In the genomic region with DNA sequence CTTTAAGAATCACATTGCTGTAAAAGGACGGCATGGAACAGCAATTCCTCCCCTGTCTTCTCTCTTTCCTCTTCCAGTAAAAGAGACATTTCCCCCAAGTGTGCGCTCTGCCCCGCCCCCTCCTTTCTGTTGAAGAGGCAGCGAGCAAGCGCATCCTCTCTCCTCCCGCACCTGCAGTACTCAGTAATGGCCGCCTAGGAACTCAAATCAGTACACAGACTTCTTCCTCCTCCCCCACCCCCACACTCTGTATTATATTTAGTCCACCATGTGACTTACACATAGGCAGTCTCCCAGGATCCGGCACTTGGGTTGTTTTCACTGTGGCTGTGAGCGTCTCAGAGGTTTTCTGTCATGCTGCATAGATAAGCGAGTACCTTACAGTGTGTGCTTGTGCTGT, we compare ENCODE assay signal across 8 mouse cellular contexts. TPM values are rescaled to one million over a fixed set of nuclear protein-coding genes. Genes with fewer than 3 reads are reported as not detected.
DNase-seq lines count a peak whose midpoint lies in the region; ATAC-seq lines count a peak whose summit lies in the region.

No protein-coding gene starts in this region.

- peaks cover 14% of the 10 kb centered on the region for H3K27me3 ChIP-seq in limb, embryonic 12.5 days
- H3K27me3 ChIP-seq in limb, embryonic 10.5 days (ENCODE audit: low read depth, poor library complexity, severe bottlenecking) = peaks cover 21% of the 10 kb centered on the region
- H3K27me3 ChIP-seq in liver, embryonic 12.5 days (replicated peaks) = peaks cover 46% of the 10 kb centered on the region

- no peaks in the 10 kb centered on the region for H3K9me3 ChIP-seq in limb, embryonic 12.5 days
- no peaks in the 10 kb centered on the region for H3K9me3 ChIP-seq in limb, embryonic 10.5 days (replicated peaks)
- no peaks in the 10 kb centered on the region for H3K9me3 ChIP-seq in liver, embryonic 12.5 days (replicated peaks)

- 0 out of 2 replicates have a peak overlapping the region, but pooled peaks have one; percentile 21 for H3K4me2 ChIP-seq in limb, embryonic 12.5 days
- H3K4me2 ChIP-seq in liver, embryonic 12.5 days = peak overlapping the region; percentile 27; the same call in 1 of the 2 replicates

- H3K9ac ChIP-seq in limb, embryonic 12.5 days (replicated peaks) = no peak overlapping the region
- no peak overlapping the region for H3K9ac ChIP-seq in liver, embryonic 12.5 days

- no peak overlapping the region for H3K4me3 ChIP-seq in limb, embryonic 12.5 days (replicated peaks)
- H3K4me3 ChIP-seq in limb, embryonic 10.5 days = no peak overlapping the region
- H3K4me3 ChIP-seq in liver, embryonic 12.5 days = no peak overlapping the region

- no peak for DNase-seq in limb, embryonic 10.5 days (ENCODE audit: low spot score)
- peak; percentile 65 to 67 for DNase-seq in cerebellum, adult 18-20 months
- peak; percentile 35 for DNase-seq in gastrocnemius, postnatal 10 days
- peak; percentile 60 to 65 for DNase-seq in spleen, postnatal 36 days (ENCODE audit: low spot score in 2 of 2)

- ATAC-seq in limb, embryonic 12.5 days (ENCODE audit: insufficient number of reproducible peaks, insufficient read depth, low FRiP score, low TSS enrichment, low read depth) = no peak
- ATAC-seq in inflammation-experienced regulatory T-cells, adult 6 months = peak; percentile 71
- no peak for ATAC-seq in liver, embryonic 12.5 days
- ATAC-seq in monocyte, adult 5-6 weeks (replicated peaks; ENCODE audit: insufficient number of reproducible peaks, low FRiP score, low TSS enrichment, poor library complexity, severe bottlenecking) = no peak

- H3K36me3 ChIP-seq in limb, embryonic 12.5 days = no peaks in the 10 kb centered on the region
- H3K36me3 ChIP-seq in limb, embryonic 10.5 days = no peaks in the 10 kb centered on the region
- H3K36me3 ChIP-seq in liver, embryonic 12.5 days = no peaks in the 10 kb centered on the region

- no peak overlapping the region for H3K27ac ChIP-seq in limb, embryonic 12.5 days
- H3K27ac ChIP-seq in limb, embryonic 10.5 days = no peak overlapping the region
- no peak overlapping the region for H3K27ac ChIP-seq in liver, embryonic 12.5 days

- no peaks in the 10 kb centered on the region; the same call in 1 of the 2 replicates for H3K4me1 ChIP-seq in limb, embryonic 12.5 days (replicated peaks)
- peaks cover 7% of the 10 kb centered on the region; the same call in 1 of the 2 replicates for H3K4me1 ChIP-seq in limb, embryonic 10.5 days
- peaks cover 14% of the 10 kb centered on the region for H3K4me1 ChIP-seq in liver, embryonic 12.5 days

- 28% methylated on average over 10 of the region's 10 CpGs for WGBS in limb, embryonic 12.5 days
- WGBS in limb, embryonic 10.5 days = 38% methylated on average over 10 of the region's 10 CpGs
- 9% methylated on average over 10 of the region's 10 CpGs for WGBS in liver, embryonic 12.5 days (ENCODE audit: insufficient replicate concordance)

RNA-seq across cellular contexts. Expression of a gene that starts 29.4 kb away (rescaled TPM):
- 0.08 TPM in 1 of 2 replicates, not detected in the other for polyA plus RNA-seq in limb, embryonic 12.5 days (2016; fragmentation: Nextera tagmentation; extraction: Ambion mirVana)
- not detected in 2 replicates for polyA plus RNA-seq in limb, embryonic 10.5 days (2016; fragmentation: Nextera tagmentation; extraction: Ambion mirVana)
- total RNA-seq in gastrocnemius, postnatal 10 days (2021) = not detected
- under 1 TPM; 0.14 to 0.38 (median 0.17) TPM for polyA plus RNA-seq in inflammation-experienced regulatory T-cells, adult 6 months (2017; shearing (Covaris generic))
- not detected in 2 replicates for polyA plus RNA-seq in liver, embryonic 12.5 days (2016; fragmentation: Nextera tagmentation; extraction: Ambion mirVana)
- total RNA-seq in monocyte, adult 5-6 weeks (2017) = 0.32 TPM in 1 of 3 replicates, not detected in the others

RNA-seq across cellular contexts. Expression of a gene that starts 57.3 kb away (rescaled TPM):
- polyA plus RNA-seq in limb, embryonic 12.5 days (2016; fragmentation: Nextera tagmentation; extraction: Ambion mirVana) = 36.0 and 37.2 TPM in 2 replicates
- polyA plus RNA-seq in limb, embryonic 10.5 days (2016; fragmentation: Nextera tagmentation; extraction: Ambion mirVana) = 28.9 and 36.2 TPM in 2 replicates
- total RNA-seq in gastrocnemius, postnatal 10 days (2021) = 1 to 10 TPM; 4.7 to 6.6 TPM
- 1 to 10 TPM; 7.4 to 9.9 (median 7.5) TPM for polyA plus RNA-seq in inflammation-experienced regulatory T-cells, adult 6 months (2017; shearing (Covaris generic))
- polyA plus RNA-seq in liver, embryonic 12.5 days (2016; fragmentation: Nextera tagmentation; extraction: Ambion mirVana) = 13.1 and 13.9 TPM in 2 replicates
- total RNA-seq in monocyte, adult 5-6 weeks (2017) = 5.8 to 26.8 TPM (median 19.1 TPM) in 3 replicates

RNA-seq across cellular contexts. Expression of a gene that starts 57.5 kb away (rescaled TPM):
- 136 and 151 TPM in 2 replicates for polyA plus RNA-seq in limb, embryonic 12.5 days (2016; fragmentation: Nextera tagmentation; extraction: Ambion mirVana)
- polyA plus RNA-seq in limb, embryonic 10.5 days (2016; fragmentation: Nextera tagmentation; extraction: Ambion mirVana) = 135 and 144 TPM in 2 replicates
- total RNA-seq in gastrocnemius, postnatal 10 days (2021) = 10 to 100 TPM; 55.4 to 55.5 TPM
- polyA plus RNA-seq in inflammation-experienced regulatory T-cells, adult 6 months (2017; shearing (Covaris generic)) = 100 to 1,000 TPM; 107 to 109 (median 107) TPM
- 90.4 and 90.9 TPM in 2 replicates for polyA plus RNA-seq in liver, embryonic 12.5 days (2016; fragmentation: Nextera tagmentation; extraction: Ambion mirVana)
- 54.4 to 91.3 TPM (median 61.3 TPM) in 3 replicates for total RNA-seq in monocyte, adult 5-6 weeks (2017)

RNA-seq across cellular contexts. Expression of a gene that starts 59.8 kb away (rescaled TPM):
- polyA plus RNA-seq in limb, embryonic 12.5 days (2016; fragmentation: Nextera tagmentation; extraction: Ambion mirVana) = 1.9 and 2.5 TPM in 2 replicates
- 0.93 and 1.4 TPM in 2 replicates for polyA plus RNA-seq in limb, embryonic 10.5 days (2016; fragmentation: Nextera tagmentation; extraction: Ambion mirVana)
- total RNA-seq in gastrocnemius, postnatal 10 days (2021) = under 1 TPM; 0.42 to 0.93 TPM
- polyA plus RNA-seq in inflammation-experienced regulatory T-cells, adult 6 months (2017; shearing (Covaris generic)) = 1 to 10 TPM in 1 of 3 experiments, under 1 TPM in 2; 0.34 to 2.0 (median 0.99) TPM
- 0.24 and 0.48 TPM in 2 replicates for polyA plus RNA-seq in liver, embryonic 12.5 days (2016; fragmentation: Nextera tagmentation; extraction: Ambion mirVana)
- total RNA-seq in monocyte, adult 5-6 weeks (2017) = 2.0 to 2.3 TPM in 2 of 3 replicates, not detected in the other
